Mouse (Mus musculus) kidney, adult 11 months (tissue): ENCODE results near the gene Cdk7.

Experiments
- DNase-seq: peaks from one replicate; pipeline ENCODE4 v3.0.0; 2022

The Cdk7 gene

GRCm38 (mm10) chr13:100724051-100724754 lies 6.5 kb downstream of the Cdk7 start:
- no peak for DNase-seq

GRCm38 (mm10) chr13:100721656-100722055 lies 9.1 kb downstream of the Cdk7 start:
- DNase-seq: no peak

GRCm38 (mm10) chr13:100715467-100715866 lies 15.3 kb downstream of the Cdk7 start:
- DNase-seq: no peak

- no peak for DNase-seq
These were observed 24.5 kb downstream of the Cdk7 start for GRCm38 (mm10) chr13:100706206-100706605.

- peak; percentile 80 for DNase-seq
These were observed 27.3 kb downstream of the Cdk7 start for GRCm38 (mm10) chr13:100703468-100703867.

GRCm38 (mm10) chr13:100698866-100699265 lies 31.9 kb downstream of the Cdk7 start:
- DNase-seq: no peak

GRCm38 (mm10) chr13:100697541-100697940 lies 33.2 kb downstream of the Cdk7 start:
- DNase-seq: no peak

GRCm38 (mm10) chr13:100687513-100687912 lies 43.2 kb downstream of the Cdk7 start:
- no peak for DNase-seq

- no peak for DNase-seq
These were observed 46.4 kb downstream of the Cdk7 start for GRCm38 (mm10) chr13:100684355-100684754.

GRCm38 (mm10) chr13:100682837-100683236 lies 47.9 kb downstream of the Cdk7 start:
- no peak for DNase-seq

GRCm38 (mm10) chr13:100681615-100682014 lies 49.1 kb downstream of the Cdk7 start:
- no peak for DNase-seq

GRCm38 (mm10) chr13:100675936-100676635 lies 54.7 kb downstream of the Cdk7 start:
- no peak for DNase-seq

- no peak for DNase-seq
These were observed 60.5 kb downstream of the Cdk7 start for GRCm38 (mm10) chr13:100670181-100670741.

- peak; percentile 32 for DNase-seq
These were observed 61.3 kb downstream of the Cdk7 start, which contains the start of gene Ccdc125 for GRCm38 (mm10) chr13:100669291-100670022. Ccdc125 (plus strand) TSS chr13:100669717.

- DNase-seq: peak; percentile 12
These were observed 70.8 kb downstream of the Cdk7 start for GRCm38 (mm10) chr13:100659864-100660456.

GRCm38 (mm10) chr13:100658091-100658490 lies 72.6 kb downstream of the Cdk7 start:
- no peak for DNase-seq
